Mouse (Mus musculus): ENCODE measurements at regions not wholly inside any gene's neighbourhood (a gene's known extent, or its start where the extent isn't known, plus 50 kb on each side); places are given as distances from the start of the nearest gene placed in this dataset.
A peak's percentile ranks its signal among the peaks of the same experiment; 100 is the strongest.

DNA sequence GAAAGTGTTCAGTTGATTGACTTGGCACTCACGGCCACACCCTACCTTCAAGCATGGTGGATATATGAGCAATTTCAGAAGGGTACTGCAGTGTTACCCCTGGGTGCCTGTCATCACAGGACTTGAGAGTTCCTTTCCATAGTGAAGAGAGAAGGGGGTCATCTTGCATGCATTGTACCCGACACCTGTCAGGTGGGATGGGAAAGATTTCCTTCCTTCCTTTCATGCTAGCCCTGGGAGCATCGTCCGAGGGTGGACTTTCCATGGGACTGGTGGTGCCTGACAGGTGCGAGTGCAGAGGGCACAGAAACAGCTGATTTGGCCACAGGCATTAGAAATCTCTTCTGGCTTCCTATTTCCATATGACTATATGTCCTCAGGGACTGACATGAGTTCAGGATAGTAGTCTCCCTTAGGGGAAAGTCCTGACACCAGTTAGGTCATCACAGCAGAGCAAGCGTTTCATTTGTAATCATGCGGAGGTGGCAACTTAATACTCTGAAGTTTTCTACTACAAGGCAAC lies 342.1 kb upstream of the Id2 start:
- Histone ChIP-seq H3K27ac (ENCODE audit: insufficient read depth, low read depth, low read length) (no peak overlapping the region), H3K4me1 (ENCODE audit: control insufficient read depth, insufficient read depth, low read length) (peaks cover 15% of the 10 kb centered on the region), H3K4me3 (ENCODE audit: insufficient read depth, low read length) (no peak overlapping the region)
- TF ChIP-seq CTCF (IDR thresholded peaks at IDR 0.05; ENCODE audit: low read depth, low read length), result no peak
- TF ChIP-seq POLR2A (IDR thresholded peaks at IDR 0.05; ENCODE audit: borderline replicate concordance, low read depth, low read length), result no peak

DNA sequence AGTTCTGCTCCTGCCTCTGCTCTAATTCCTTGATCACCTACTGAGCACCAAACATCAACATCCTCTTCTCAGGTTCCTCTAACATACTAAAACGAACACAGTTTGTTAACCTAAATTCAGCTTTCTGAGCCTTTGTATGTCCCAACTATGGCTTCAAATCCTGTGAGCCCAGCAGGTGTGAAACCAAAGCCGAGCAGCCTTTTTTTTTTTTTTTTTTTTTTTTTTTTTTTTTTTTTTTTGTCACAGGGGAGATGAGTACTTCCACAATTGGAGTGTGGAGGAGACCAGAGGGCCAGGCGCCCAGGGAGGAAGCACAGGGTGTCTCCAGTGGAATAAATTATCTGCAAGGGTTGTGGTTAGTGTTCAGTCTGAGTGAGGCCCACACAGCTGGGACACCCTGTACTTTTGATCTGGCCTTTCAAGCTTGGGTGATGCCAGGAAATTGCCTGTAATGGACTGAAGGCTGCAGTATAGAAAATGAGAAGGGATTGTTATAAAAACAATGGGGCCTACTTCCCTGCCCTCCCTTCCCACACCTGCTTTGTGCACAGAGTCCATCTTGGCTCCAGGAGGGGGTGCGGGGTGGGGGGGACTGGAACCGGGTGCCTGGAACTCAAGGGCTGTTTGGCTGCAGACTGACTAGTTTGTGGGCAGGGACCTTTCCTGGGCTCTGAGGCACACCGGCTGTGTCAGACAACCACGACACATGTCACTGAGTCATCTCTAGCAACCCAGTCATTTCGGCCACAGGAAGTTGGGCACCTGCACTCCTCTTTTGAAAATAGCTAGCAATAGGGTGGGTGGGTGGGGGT lies 341.5 kb upstream of the Id2 start:
- 0 out of 2 replicates have a peak overlapping the region, but pooled peaks have one; percentile 2 for H3K27ac ChIP-seq (ENCODE audit: insufficient read depth, low read depth, low read length)
- H3K4me1 ChIP-seq (ENCODE audit: control insufficient read depth, insufficient read depth, low read length), result peaks cover 15% of the 10 kb centered on the region
- no peak for TF ChIP-seq CTCF (IDR thresholded peaks at IDR 0.05; ENCODE audit: low read depth, low read length)
- TF ChIP-seq POLR2A (IDR thresholded peaks at IDR 0.05; ENCODE audit: borderline replicate concordance, low read depth, low read length), result no peak
- H3K4me3 ChIP-seq (ENCODE audit: insufficient read depth, low read length), result no peak overlapping the region

DNA sequence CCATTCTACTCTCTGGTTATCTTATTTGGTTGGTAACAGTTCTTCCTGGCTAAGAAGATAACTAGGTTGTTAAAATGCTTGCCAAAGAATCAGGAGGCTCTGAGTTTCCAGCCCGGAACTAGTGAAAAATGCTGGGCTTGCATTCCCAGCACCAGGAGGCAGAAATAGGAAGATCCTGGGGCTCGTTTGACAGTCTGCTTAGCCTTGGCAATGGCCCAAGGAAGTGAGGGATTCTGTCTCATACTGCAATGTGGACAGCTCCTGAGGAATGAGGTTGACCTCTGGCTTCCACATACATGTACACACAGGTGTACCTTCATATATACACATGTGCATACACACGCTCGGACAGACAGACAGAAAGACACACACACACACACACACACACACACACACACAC lies 340.6 kb upstream of the Id2 start:
- Histone ChIP-seq H3K4me1 (ENCODE audit: control insufficient read depth, insufficient read depth, low read length) (peaks cover 15% of the 10 kb centered on the region), H3K4me3 (ENCODE audit: insufficient read depth, low read length) (no peak overlapping the region), H3K27ac (ENCODE audit: insufficient read depth, low read depth, low read length) (no peak overlapping the region)
- TF ChIP-seq CTCF (IDR thresholded peaks at IDR 0.05; ENCODE audit: low read depth, low read length) (no peak), POLR2A (IDR thresholded peaks at IDR 0.05; ENCODE audit: borderline replicate concordance, low read depth, low read length) (no peak)

DNA sequence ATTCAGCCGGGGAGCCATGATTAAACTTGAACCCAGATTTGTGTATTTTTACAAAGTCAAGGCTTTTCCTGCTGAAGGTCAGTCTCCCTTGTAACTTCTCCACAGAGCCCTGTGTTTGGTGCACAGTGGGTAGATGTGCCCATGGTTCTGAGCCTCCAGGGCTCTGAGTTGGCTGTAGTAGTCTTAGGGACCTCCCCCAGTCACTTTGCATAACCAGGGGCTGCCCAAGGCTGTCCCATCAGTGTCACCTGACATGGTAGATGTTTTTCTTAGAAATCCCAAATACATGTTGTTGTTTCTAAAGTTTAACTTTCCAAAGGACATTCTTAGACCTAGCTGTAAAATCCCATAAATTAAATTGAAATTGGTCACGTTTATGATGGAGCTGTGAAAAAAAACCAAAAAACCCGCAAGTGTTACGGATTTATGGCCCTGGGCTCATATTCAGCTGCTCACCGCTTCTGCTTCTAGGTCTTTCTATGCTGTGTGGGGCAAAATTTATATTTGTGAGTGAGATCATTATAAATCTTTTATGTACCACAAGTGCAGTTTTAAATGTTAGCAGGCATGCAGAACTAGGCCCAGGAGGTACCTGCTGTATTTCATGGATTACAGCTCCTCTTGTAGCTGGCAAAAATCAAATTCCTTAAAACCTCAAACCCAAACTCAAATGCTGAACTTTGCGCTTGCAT lies 339.4 kb upstream of the Id2 start:
- peaks cover 15% of the 10 kb centered on the region for H3K4me1 ChIP-seq (ENCODE audit: control insufficient read depth, insufficient read depth, low read length)
- H3K27ac ChIP-seq (ENCODE audit: insufficient read depth, low read depth, low read length), result no peak overlapping the region
- TF ChIP-seq POLR2A (IDR thresholded peaks at IDR 0.05; ENCODE audit: borderline replicate concordance, low read depth, low read length) (no peak), CTCF (IDR thresholded peaks at IDR 0.05; ENCODE audit: low read depth, low read length) (no peak)
- H3K4me3 ChIP-seq (ENCODE audit: insufficient read depth, low read length), result no peak overlapping the region

DNA sequence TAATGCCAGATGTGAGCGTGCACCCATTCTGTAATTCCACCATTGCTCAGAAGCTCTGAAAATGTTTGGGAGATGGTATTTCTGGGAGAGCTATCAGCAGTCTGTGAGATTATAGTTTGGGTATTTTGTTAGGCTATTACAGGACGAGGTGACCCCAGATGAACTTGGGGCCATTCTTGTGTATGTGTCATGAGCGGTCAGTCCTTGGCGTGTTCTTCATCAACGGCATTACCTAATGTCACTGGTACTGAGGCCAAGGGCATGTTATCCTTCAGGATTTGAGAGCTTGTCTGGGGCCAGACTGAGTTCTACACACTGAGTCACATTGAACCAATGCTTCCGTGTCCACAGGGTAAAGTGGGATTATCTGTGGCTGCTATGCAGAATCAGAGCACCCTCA lies 335.9 kb upstream of the Id2 start:
- Histone ChIP-seq H3K4me1 (ENCODE audit: control insufficient read depth, insufficient read depth, low read length) (peaks cover 3% of the 10 kb centered on the region), H3K4me3 (ENCODE audit: insufficient read depth, low read length) (no peak overlapping the region), H3K27ac (ENCODE audit: insufficient read depth, low read depth, low read length) (no peak overlapping the region)
- TF ChIP-seq CTCF (IDR thresholded peaks at IDR 0.05; ENCODE audit: low read depth, low read length), result no peak
- TF ChIP-seq POLR2A (IDR thresholded peaks at IDR 0.05; ENCODE audit: borderline replicate concordance, low read depth, low read length), result no peak

DNA sequence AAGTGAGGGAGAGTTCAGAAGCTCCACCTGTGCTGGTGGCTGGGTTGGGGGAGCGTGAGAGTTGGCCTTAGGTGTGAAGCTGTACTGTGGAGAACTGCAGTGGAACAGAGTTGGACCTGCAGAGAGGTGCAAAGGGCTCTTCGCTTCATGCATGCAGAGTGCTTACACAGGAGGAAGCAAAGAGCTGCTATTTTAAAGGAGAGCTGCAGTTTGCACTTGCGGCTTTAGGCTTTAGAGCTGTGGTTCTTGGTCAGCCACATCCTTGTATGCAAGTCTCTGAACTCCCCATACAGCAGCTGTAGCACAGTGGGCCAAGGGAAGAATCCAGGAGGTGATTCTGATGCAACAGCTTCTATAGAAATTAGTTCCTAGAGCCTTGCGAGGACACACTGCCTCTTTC lies 334.0 kb upstream of the Id2 start:
- Histone ChIP-seq H3K4me1 (ENCODE audit: control insufficient read depth, insufficient read depth, low read length) (no peaks in the 10 kb centered on the region), H3K4me3 (ENCODE audit: insufficient read depth, low read length) (no peak overlapping the region), H3K27ac (ENCODE audit: insufficient read depth, low read depth, low read length) (no peak overlapping the region)
- TF ChIP-seq CTCF (IDR thresholded peaks at IDR 0.05; ENCODE audit: low read depth, low read length), result no peak
- TF ChIP-seq POLR2A (IDR thresholded peaks at IDR 0.05; ENCODE audit: borderline replicate concordance, low read depth, low read length), result no peak

DNA sequence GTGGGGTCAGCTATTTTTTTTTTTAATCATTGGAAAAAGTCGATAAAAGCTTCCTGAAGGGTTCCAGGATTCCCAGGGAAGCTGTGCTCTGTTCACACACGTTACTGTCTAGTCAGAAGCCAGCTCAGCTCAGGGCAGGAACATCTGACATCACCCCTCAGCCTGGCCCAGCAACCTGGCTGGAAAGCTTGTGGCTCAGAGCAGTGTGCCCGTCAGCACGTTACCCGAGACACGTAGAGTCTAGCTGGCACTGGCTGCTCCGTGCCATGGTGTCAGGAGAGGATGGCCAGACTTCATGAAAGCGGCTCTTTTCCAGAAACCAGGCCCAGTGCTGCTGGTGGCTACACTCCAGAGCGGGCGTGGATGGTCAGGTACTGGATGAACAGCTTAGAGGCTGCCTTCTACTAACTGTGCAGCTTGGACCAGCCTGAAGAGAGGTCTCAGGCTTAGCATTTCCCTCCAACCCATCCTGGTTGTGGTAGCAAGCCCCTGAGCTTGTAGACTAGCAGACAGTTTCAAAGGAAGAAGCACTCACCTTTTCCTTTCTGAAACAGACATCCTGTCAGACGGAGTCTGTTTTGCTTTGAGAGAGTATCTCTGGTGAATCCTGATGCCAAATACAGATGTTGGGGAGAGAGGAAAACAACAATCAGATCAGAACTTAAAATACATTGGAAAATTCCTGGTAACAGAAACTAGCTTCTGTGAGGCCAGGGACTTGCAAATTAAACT lies 331.1 kb upstream of the Id2 start:
- Histone ChIP-seq H3K4me1 (ENCODE audit: control insufficient read depth, insufficient read depth, low read length) (no peaks in the 10 kb centered on the region), H3K4me3 (ENCODE audit: insufficient read depth, low read length) (no peak overlapping the region), H3K27ac (ENCODE audit: insufficient read depth, low read depth, low read length) (no peak overlapping the region)
- no peak for TF ChIP-seq CTCF (IDR thresholded peaks at IDR 0.05; ENCODE audit: low read depth, low read length)
- no peak for TF ChIP-seq POLR2A (IDR thresholded peaks at IDR 0.05; ENCODE audit: borderline replicate concordance, low read depth, low read length)

DNA sequence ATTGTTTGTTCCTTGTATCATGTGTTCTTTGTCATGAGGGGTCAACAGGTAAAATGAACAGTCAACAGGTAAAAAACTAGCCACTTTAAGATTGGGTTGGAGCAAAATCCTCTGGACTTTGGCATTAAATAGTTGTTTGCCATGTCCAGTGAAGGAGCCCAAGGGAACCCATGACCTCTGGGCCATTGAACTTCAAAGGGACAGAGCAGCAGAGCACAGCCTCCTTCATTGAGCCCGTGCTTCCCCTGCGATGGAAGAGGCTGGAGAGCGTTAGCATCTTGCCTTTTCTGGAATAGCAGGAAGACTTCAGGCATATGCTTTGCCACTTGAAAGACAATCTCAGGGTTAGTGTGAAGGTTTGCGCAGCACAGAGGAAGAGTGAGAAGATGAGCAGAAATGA lies 320.4 kb upstream of the Id2 start:
- H3K4me3 ChIP-seq (ENCODE audit: insufficient read depth, low read length), result no peak overlapping the region
- H3K4me1 ChIP-seq (ENCODE audit: control insufficient read depth, insufficient read depth, low read length), result 0 out of 2 replicates have a peak, but pooled peaks cover 3% of the 10 kb centered on the region
- TF ChIP-seq POLR2A (IDR thresholded peaks at IDR 0.05; ENCODE audit: borderline replicate concordance, low read depth, low read length) (no peak), CTCF (IDR thresholded peaks at IDR 0.05; ENCODE audit: low read depth, low read length) (no peak)
- H3K27ac ChIP-seq (ENCODE audit: insufficient read depth, low read depth, low read length), result no peak overlapping the region

DNA sequence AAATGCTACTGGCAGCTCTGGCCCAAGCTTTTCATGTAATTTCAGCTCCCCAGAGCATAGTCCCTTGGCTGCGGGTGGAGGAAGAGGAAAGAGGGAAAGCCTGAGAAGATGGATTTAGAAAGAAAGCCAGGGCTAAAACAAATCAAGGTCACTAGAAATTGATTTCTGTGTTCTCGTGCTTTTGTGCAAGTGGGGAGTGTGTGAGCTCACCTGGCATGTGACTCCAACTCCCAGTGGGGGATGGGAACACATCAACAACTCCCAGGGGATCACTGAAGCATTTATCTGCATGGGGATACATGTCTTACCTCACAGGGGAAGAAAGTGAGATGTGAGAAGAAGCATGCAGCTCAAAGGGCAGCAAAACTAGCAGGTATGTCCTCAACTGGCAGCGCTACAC lies 319.6 kb upstream of the Id2 start:
- 0 out of 2 replicates have a peak, but pooled peaks cover 3% of the 10 kb centered on the region for H3K4me1 ChIP-seq (ENCODE audit: control insufficient read depth, insufficient read depth, low read length)
- no peak overlapping the region for H3K4me3 ChIP-seq (ENCODE audit: insufficient read depth, low read length)
- H3K27ac ChIP-seq (ENCODE audit: insufficient read depth, low read depth, low read length), result no peak overlapping the region
- TF ChIP-seq POLR2A (IDR thresholded peaks at IDR 0.05; ENCODE audit: borderline replicate concordance, low read depth, low read length) (no peak), CTCF (IDR thresholded peaks at IDR 0.05; ENCODE audit: low read depth, low read length) (no peak)

Measured in bone marrow macrophage, adult 2 months (primary cell).